Mouse (Mus musculus): Measurements from ENCODE around the gene Dcaf4.

The Dcaf4 gene

DNA sequence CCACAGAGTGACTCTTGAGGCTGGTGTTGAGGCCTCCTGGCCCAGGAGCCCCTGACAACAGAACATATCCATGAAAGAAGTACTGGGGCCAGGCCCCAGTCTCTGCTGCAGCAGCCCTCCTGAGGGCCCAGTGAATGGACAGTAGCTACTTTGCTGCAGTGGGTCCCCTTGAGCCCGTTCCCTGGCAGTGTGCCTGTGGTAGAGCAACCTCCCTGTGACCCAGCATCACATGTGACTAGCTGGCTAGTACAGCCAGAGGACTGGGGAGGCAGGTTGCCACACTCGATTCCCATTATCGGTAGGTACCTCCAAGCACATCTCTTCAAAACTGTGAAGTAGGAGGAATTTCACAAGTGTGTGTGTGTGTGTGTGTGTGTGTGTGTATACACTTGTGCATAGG, 12.7 kb downstream of the Dcaf4 start:
- in situ Hi-C loops (cut with MboI; ENCODE audit: unreplicated experiment in 2 of 2) = no loop called here

GRCm38 (mm10) chr12:83534190-83534589, 13.9 kb downstream of the Dcaf4 start:
- in situ Hi-C loops (cut with MboI; ENCODE audit: unreplicated experiment in 2 of 2) = no loop called here

GRCm38 (mm10) chr12:83535428-83535827, 15.2 kb downstream of the Dcaf4 start:
- in situ Hi-C loops (cut with MboI; ENCODE audit: unreplicated experiment in 2 of 2) = no loop called here

DNA sequence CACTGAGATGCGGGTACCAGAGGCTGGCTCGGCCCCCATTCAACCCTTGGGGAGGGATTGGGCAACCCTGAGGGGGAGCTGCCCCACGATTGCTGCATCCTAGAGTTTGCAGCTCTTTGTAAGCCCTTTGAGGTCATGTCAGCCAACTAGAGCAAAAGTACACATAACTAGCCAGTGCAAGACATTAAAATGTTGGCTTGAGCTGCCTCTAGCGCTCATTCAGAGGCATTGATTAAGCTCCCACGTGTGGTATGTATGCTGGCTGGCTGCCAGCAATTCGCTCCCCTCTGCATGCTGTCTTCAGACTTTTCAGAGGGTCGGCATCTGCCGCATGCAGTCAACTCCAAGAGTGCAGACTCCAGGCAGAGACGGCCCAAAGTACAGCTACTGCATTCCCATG, 15.8 kb downstream of the Dcaf4 start:
- in situ Hi-C loops (cut with MboI; ENCODE audit: unreplicated experiment in 2 of 2) = no loop called here

DNA sequence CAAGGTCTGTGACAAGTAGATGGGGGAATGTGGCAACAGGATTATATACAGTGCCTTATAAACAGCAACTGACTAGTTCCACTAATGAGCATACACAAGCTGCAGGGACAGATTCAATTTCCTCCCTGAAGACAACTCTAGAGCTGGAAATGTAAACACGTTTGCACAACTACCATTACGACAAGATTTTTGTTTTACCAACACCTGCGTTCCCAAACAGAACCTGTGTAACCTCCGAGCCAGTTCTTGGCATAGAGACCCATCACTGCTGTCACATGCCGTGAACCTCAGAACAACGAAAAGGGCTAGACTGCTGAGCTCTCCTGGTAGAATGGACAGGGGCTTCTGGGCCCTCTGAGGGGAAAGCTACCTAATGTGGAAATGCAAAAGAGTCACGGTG, 23.7 kb downstream of the Dcaf4 start:
- in situ Hi-C loops (cut with MboI; ENCODE audit: unreplicated experiment in 2 of 2) = no loop called here

GRCm38 (mm10) chr12:83544791-83545190, 24.5 kb downstream of the Dcaf4 start:
- in situ Hi-C loops (cut with MboI; ENCODE audit: unreplicated experiment in 2 of 2) = no loop called here

GRCm38 (mm10) chr12:83551305-83551704, 31.0 kb downstream of the Dcaf4 start:
- in situ Hi-C loops (cut with MboI; ENCODE audit: unreplicated experiment in 2 of 2) = no loop called here

DNA sequence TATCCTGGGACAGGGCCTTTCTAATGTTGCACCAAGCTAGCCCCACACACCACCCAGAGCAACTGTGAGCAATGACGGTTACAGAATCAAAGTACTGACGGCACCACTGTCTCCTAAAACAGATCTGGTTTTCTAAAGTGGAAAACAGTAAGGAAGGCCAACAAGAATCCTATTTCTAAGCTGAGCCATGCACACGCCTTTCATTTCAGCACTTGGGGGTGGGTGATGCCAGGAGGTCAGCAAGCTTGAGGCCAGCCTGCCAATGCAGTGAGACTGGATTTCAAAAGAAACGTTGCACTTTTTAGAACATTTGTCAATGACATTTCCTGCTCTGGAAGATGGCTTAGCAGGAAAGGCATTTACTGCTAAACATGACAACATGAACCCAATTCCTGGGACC, 33.5 kb downstream of the Dcaf4 start:
- in situ Hi-C loops (cut with MboI; ENCODE audit: unreplicated experiment in 2 of 2) = no loop called here

GRCm38 (mm10) chr12:83555605-83556004, 35.3 kb downstream of the Dcaf4 start:
- in situ Hi-C loops (cut with MboI; ENCODE audit: unreplicated experiment in 2 of 2) = no loop called here

GRCm38 (mm10) chr12:83558496-83558895, 38.2 kb downstream of the Dcaf4 start:
- in situ Hi-C loops (cut with MboI; ENCODE audit: unreplicated experiment in 2 of 2) = no loop called here

GRCm38 (mm10) chr12:83560189-83560588, 39.9 kb downstream of the Dcaf4 start:
- in situ Hi-C loops (cut with MboI; ENCODE audit: unreplicated experiment in 2 of 2) = no loop called here

- in situ Hi-C loops (cut with MboI; ENCODE audit: unreplicated experiment in 2 of 2) = no loop called here
Measured at GRCm38 (mm10) chr12:83562589-83562988, 42.3 kb downstream of the Dcaf4 start.

- in situ Hi-C loops (cut with MboI; ENCODE audit: unreplicated experiment in 2 of 2) = no loop called here
Measured at GRCm38 (mm10) chr12:83569866-83570265, 49.6 kb downstream of the Dcaf4 start.

GRCm38 (mm10) chr12:83572717-83573116, 52.5 kb downstream of the Dcaf4 start:
- in situ Hi-C loops (cut with MboI; ENCODE audit: unreplicated experiment in 2 of 2) = no loop called here

GRCm38 (mm10) chr12:83577445-83577844, 57.2 kb downstream of the Dcaf4 start:
- in situ Hi-C loops (cut with MboI; ENCODE audit: unreplicated experiment in 2 of 2) = no loop called here

GRCm38 (mm10) chr12:83578356-83578755, 58.1 kb downstream of the Dcaf4 start:
- in situ Hi-C loops (cut with MboI; ENCODE audit: unreplicated experiment in 2 of 2) = no loop called here

GRCm38 (mm10) chr12:83578896-83579569, 58.8 kb downstream of the Dcaf4 start:
- in situ Hi-C loops (cut with MboI; ENCODE audit: unreplicated experiment in 2 of 2) = no loop called here

GRCm38 (mm10) chr12:83580283-83580682, 60.0 kb downstream of the Dcaf4 start:
- in situ Hi-C loops (cut with MboI; ENCODE audit: unreplicated experiment in 2 of 2) = no loop called here

- in situ Hi-C loops (cut with MboI; ENCODE audit: unreplicated experiment in 2 of 2) = no loop called here
Measured at GRCm38 (mm10) chr12:83582106-83582505, 61.8 kb downstream of the Dcaf4 start.

DNA sequence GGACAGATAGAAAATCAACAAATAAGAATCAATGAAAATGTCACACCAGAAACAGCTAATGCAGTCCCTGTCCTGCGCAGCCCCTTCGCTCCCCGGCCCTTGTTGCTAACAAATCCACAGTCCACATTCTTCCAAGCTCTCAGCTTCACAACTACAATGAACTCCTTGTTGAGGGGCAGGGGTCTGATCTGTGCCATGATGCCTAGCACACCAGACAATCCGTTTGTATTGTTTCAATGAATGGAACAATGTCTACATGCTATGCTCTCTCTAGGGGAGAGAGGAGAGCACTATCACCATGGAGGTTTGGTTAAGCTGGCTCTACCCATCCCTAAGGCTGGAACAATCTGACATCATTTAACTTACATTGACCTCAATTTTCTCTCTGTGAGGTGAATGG, 62.5 kb downstream of the Dcaf4 start:
- in situ Hi-C loops (cut with MboI; ENCODE audit: unreplicated experiment in 2 of 2) = no loop called here

DNA sequence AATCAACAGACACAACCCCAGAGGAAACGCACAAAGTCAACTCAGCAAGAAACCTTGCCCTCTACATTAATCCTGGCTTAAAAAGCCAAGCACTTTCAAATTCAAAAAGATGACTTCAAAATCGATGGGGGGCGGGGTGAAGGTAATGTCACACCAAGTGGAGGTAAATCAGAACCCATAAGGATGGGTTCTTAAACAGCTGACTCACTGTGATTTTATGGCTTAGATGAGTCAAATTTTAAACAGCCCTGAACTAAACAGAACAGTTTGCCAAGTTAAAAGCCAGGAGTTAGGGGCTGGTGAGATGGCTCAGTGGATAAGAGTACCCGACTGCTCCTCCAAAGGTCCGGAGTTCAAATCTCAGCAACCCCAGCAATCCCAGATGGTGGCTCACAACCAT, 66.4 kb downstream of the Dcaf4 start:
- in situ Hi-C loops (cut with MboI; ENCODE audit: unreplicated experiment in 2 of 2) = no loop called here
